Mouse (Mus musculus) heart, embryonic 12.5 days (tissue): ENCODE results near the gene Cntn4. TPM values are rescaled to one million over a fixed set of nuclear protein-coding genes. Genes with fewer than 3 reads are reported as not detected.

Experiments
- ATAC-seq: fragments of 200-750 bp; cut with Nextera tagmentation; 2 replicates; pipeline ENCODE4 v1.8.0; 2017; ENCODE audit warnings: moderate TSS enrichment, moderate library complexity; ENCODE audit not compliant: insufficient number of reproducible peaks, low FRiP score
- H3K27ac ChIP-seq: fragments of 300-500 bp; sonication (generic); 2 replicates; pipeline ENCODE4 v1.5.1; 2016; ENCODE audit warnings: mild to moderate bottlenecking, moderate library complexity; ENCODE audit not compliant: poor library complexity, severe bottlenecking
- H3K27me3 ChIP-seq: fragments of 300-500 bp; sonication (generic); replicated peaks from 2 replicates; pipeline ENCODE4 v1.6.1; 2016; ENCODE audit warnings: mild to moderate bottlenecking, moderate library complexity
- H3K36me3 ChIP-seq: fragments of 300-500 bp; sonication (generic); 2 replicates; pipeline ENCODE4 v1.6.1; 2016; ENCODE audit warnings: mild to moderate bottlenecking, moderate library complexity
- H3K4me1 ChIP-seq: fragments of 300-500 bp; sonication (generic); replicated peaks from 2 replicates; pipeline ENCODE4 v1.6.1; 2016; ENCODE audit warnings: mild to moderate bottlenecking
- H3K4me2 ChIP-seq: fragments of 300-500 bp; sonication (generic); 2 replicates; pipeline ENCODE4 v1.6.1; 2016; ENCODE audit warnings: mild to moderate bottlenecking, moderate library complexity
- H3K4me3 ChIP-seq: fragments of 300-500 bp; sonication (generic); 2 replicates; pipeline ENCODE4 v1.5.1; 2016; ENCODE audit warnings: mild to moderate bottlenecking
- H3K9ac ChIP-seq: fragments of 300-500 bp; sonication (generic); 2 replicates; pipeline ENCODE4 v1.6.1; 2016; ENCODE audit warnings: mild to moderate bottlenecking, moderate library complexity
- H3K9me3 ChIP-seq: fragments of 300-500 bp; sonication (generic); replicated peaks from 2 replicates; pipeline ENCODE4 v1.6.1; 2016; ENCODE audit warnings: mild to moderate bottlenecking, moderate library complexity
- WGBS: fragments of 180-500 bp; shearing (Covaris S2); methylation state at CpG from one replicate; pipeline ENCODE4 v1.1.7; 2016; 5-methylcytosine and 5-hydroxymethylcytosine counted together
- polyA plus RNA-seq: library from polyadenylated mRNA; unstranded; fragments of >200 nt; fragmentation: Nextera tagmentation; extraction: Ambion mirVana; gene quantifications from 2 replicates; pipeline ENCODE4 v1.2.1, GENCODE M21; 2016

Gene Cntn4
- polyA plus RNA-seq, 1 experiment from 2014 or later, result 1.9 TPM

GRCm38 (mm10) chr6:106740244-106740825 lies 1062.9 kb downstream of the Cntn4 start:
- Histone ChIP-seq H3K9me3 (no peaks in the 10 kb centered on the region), H3K36me3 (no peaks in the 10 kb centered on the region), H3K4me2 (no peak overlapping the region), H3K9ac (no peak overlapping the region), H3K27me3 (no peaks in the 10 kb centered on the region), H3K4me3 (no peak overlapping the region), H3K27ac (no peak overlapping the region), H3K4me1 (no peaks in the 10 kb centered on the region)
- no peak for ATAC-seq
- WGBS, result 83% methylated on average over 1 of the region's 1 CpGs

GRCm38 (mm10) chr6:106743556-106744233 lies 1066.2 kb downstream of the Cntn4 start:
- WGBS, result 71% methylated on average over 7 of the region's 7 CpGs
- H3K9me3 ChIP-seq, result no peaks in the 10 kb centered on the region
- no peak overlapping the region for H3K27ac ChIP-seq
- ATAC-seq, result no peak
- H3K4me1 ChIP-seq, result no peaks in the 10 kb centered on the region
- H3K36me3 ChIP-seq, result no peaks in the 10 kb centered on the region
- no peaks in the 10 kb centered on the region for H3K27me3 ChIP-seq
- H3K9ac ChIP-seq, result no peak overlapping the region
- no peak overlapping the region for H3K4me3 ChIP-seq
- no peak overlapping the region for H3K4me2 ChIP-seq

- H3K4me2 ChIP-seq, result no peak overlapping the region
- WGBS, result 66% methylated on average over 7 of the region's 7 CpGs
- H3K36me3 ChIP-seq, result no peaks in the 10 kb centered on the region
- H3K9me3 ChIP-seq, result no peaks in the 10 kb centered on the region
- no peaks in the 10 kb centered on the region for H3K27me3 ChIP-seq
- no peaks in the 10 kb centered on the region for H3K4me1 ChIP-seq
- H3K27ac ChIP-seq, result no peak overlapping the region
- no peak for ATAC-seq
- H3K4me3 ChIP-seq, result no peak overlapping the region
- H3K9ac ChIP-seq, result no peak overlapping the region
Measured at GRCm38 (mm10) chr6:106745673-106746394, 1068.4 kb downstream of the Cntn4 start.

GRCm38 (mm10) chr6:106747251-106747650 lies 1069.8 kb downstream of the Cntn4 start:
- no peak for ATAC-seq
- Histone ChIP-seq H3K4me1 (no peaks in the 10 kb centered on the region), H3K27me3 (no peaks in the 10 kb centered on the region), H3K4me3 (no peak overlapping the region), H3K27ac (no peak overlapping the region), H3K4me2 (no peak overlapping the region), H3K9ac (no peak overlapping the region), H3K36me3 (no peaks in the 10 kb centered on the region), H3K9me3 (no peaks in the 10 kb centered on the region)
- 87% methylated on average over 5 of the region's 5 CpGs for WGBS

GRCm38 (mm10) chr6:106747804-106748203 lies 1070.3 kb downstream of the Cntn4 start:
- no peaks in the 10 kb centered on the region for H3K36me3 ChIP-seq
- no peak overlapping the region for H3K9ac ChIP-seq
- WGBS, result 74% methylated on average over 3 of the region's 3 CpGs
- no peak overlapping the region for H3K4me2 ChIP-seq
- H3K27me3 ChIP-seq, result no peaks in the 10 kb centered on the region
- H3K9me3 ChIP-seq, result no peaks in the 10 kb centered on the region
- no peak overlapping the region for H3K4me3 ChIP-seq
- H3K4me1 ChIP-seq, result no peaks in the 10 kb centered on the region
- H3K27ac ChIP-seq, result no peak overlapping the region
- no peak for ATAC-seq
